Mouse (Mus musculus): ENCODE data around the gene Psmd9. TPM values are rescaled to one million over a fixed set of nuclear protein-coding genes. Genes with fewer than 3 reads are reported as not detected.
A peak's percentile ranks its signal among the peaks of the same experiment; 100 is the strongest.

The Psmd9 gene
- polyA plus RNA-seq, 1 experiment from 2014 or later: 107 TPM

DNA sequence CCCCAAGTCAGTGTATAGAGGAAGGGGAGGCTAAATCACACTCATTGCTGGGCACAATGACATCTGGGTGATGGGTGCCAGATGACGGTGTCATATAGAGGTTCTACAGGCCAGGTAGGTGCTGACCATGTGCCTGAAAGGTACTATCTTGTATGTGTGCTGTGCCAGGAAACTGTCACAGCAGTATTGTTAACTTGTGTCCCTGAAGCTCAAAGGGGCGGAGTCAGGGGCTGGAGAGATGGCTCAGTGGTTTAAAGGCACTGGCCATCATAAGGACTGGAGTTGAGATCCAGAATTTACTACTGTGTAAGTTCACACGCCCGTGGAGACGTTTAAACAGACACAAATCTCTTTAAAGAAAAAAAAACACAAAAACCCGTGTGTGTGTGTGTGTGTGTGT is 60.1 kb downstream of the Psmd9 start:
- peak overlapping the region; percentile 37 for H3K9ac ChIP-seq

DNA sequence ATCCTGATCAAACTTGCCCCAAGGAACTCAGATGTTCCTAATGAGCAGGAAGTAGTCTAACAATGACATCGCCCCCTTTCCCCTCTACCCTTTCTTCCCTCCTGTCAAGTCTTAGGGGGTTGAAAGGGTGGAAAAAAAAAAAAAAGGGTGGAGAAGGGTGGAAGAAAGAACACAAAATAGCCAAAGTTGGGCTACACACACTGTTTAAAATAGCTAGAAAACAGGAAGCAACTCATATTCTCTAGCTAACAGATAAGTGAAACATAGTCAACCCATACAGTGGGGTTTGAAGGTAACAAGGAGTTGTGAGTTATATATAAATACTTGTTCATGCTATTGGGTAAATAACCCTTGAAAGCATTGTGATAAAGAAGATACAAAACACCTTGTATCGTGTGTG is 63.0 kb downstream of the Psmd9 start:
- Histone ChIP-seq H3K4me1 (peaks cover 11% of the 10 kb centered on the region), H3K27me3 (no peaks in the 10 kb centered on the region), H3K9ac (no peak overlapping the region), H3K9me3 (no peaks in the 10 kb centered on the region), H3K36me3 (peaks cover 43% of the 10 kb centered on the region), H3K27ac (no peak overlapping the region), H3K4me3 (no peak overlapping the region), H3K4me2 (no peak overlapping the region)
- WGBS: 88% methylated on average over 2 of the region's 2 CpGs
- ATAC-seq (ENCODE audit: insufficient number of reproducible peaks, insufficient read depth, low FRiP score, low TSS enrichment, low read depth): no peak

More for the DNA sequence above, 60.1 kb downstream of the Psmd9 start:
- H3K27ac ChIP-seq: no peak overlapping the region
- H3K36me3 ChIP-seq: peaks cover 17% of the 10 kb centered on the region
- H3K4me1 ChIP-seq: peaks cover 6% of the 10 kb centered on the region
- H3K27me3 ChIP-seq: no peaks in the 10 kb centered on the region
- H3K4me2 ChIP-seq: peak overlapping the region; percentile 75
- H3K9me3 ChIP-seq: no peaks in the 10 kb centered on the region
- 92% methylated on average over 6 of the region's 6 CpGs for WGBS
- no peak for ATAC-seq (ENCODE audit: insufficient number of reproducible peaks, insufficient read depth, low FRiP score, low TSS enrichment, low read depth)
- peak overlapping the region; percentile 88 for H3K4me3 ChIP-seq

DNA sequence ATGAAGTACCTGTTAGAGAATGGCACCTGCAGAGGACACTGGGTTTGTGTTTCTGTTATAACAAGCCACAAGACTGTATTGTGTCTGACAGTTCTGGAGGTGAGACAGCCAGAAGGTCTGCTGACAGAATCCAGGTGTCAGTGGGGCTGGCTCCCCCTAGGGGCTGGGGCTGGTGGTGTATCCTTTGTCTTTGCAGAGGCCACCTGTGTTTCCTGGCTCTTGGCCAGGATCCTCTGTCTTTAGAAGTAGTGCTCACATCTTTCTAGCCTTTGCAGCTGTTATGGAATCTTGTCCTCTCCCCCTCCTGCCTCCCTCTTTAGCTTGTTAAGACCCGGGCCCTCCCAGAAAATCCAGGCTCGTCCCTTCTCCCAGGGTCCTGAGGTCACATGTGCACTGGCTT is 66.5 kb downstream of the Psmd9 start:
- H3K4me3 ChIP-seq: no peak overlapping the region
- H3K27me3 ChIP-seq: no peaks in the 10 kb centered on the region
- 0 out of 2 replicates have a peak overlapping the region, but pooled peaks have one; percentile 7 for H3K27ac ChIP-seq
- H3K36me3 ChIP-seq: peaks cover 69% of the 10 kb centered on the region
- 44% methylated on average over 2 of the region's 2 CpGs for WGBS
- H3K4me1 ChIP-seq: peaks cover 5% of the 10 kb centered on the region
- H3K9ac ChIP-seq: no peak overlapping the region
- ATAC-seq (ENCODE audit: insufficient number of reproducible peaks, insufficient read depth, low FRiP score, low TSS enrichment, low read depth): no peak
- no peaks in the 10 kb centered on the region for H3K9me3 ChIP-seq
- no peak overlapping the region for H3K4me2 ChIP-seq

DNA sequence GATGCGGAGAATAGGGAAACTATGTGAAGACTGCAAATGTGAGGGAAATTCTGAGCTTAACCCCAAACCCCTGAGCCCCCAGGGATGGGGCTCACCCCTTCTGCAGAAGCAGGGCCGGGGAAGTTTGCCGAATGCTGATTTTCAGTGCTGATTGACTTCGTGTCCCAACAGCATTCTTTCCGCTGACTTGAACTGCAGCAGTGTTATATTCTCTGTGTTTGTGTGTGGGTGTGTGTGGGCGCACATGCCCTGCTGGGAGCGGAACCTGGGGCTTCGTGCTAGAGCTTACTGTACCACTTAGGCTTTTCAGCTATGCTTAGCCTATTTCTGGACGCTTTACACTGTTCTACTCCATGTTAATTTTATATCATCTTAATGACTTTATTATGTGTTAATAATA is 67.2 kb downstream of the Psmd9 start:
- H3K9me3 ChIP-seq: no peaks in the 10 kb centered on the region
- peaks cover 5% of the 10 kb centered on the region for H3K4me1 ChIP-seq
- H3K4me2 ChIP-seq: no peak overlapping the region
- H3K4me3 ChIP-seq: no peak overlapping the region
- peaks cover 71% of the 10 kb centered on the region for H3K36me3 ChIP-seq
- H3K27ac ChIP-seq: no peak overlapping the region
- no peak for ATAC-seq (ENCODE audit: insufficient number of reproducible peaks, insufficient read depth, low FRiP score, low TSS enrichment, low read depth)
- H3K9ac ChIP-seq: no peak overlapping the region
- no peaks in the 10 kb centered on the region for H3K27me3 ChIP-seq
- WGBS: 89% methylated on average over 9 of the region's 9 CpGs

DNA sequence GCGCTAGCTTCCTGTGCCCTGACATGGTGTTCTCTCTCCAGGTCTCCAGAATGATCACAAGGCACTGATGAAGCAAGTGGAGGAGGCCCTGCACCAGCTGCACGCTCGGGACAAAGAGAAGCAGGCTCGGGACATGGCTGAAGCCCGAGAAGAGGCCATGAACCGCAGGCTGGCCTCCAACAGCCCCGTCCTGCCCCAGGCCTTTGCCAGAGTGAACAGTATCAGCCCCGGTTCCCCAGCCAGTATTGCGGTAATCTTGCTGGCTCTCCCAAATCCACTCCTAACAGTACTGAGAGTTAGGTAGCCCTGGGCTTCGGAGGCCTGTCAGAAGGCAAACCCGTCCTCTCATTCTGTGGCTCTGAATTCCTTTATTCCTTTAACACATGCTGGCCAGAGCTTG is 70.3 kb downstream of the Psmd9 start:
- Histone ChIP-seq H3K9me3 (no peaks in the 10 kb centered on the region), H3K27ac (no peak overlapping the region), H3K27me3 (no peaks in the 10 kb centered on the region), H3K4me2 (no peak overlapping the region), H3K36me3 (peaks cover 86% of the 10 kb centered on the region), H3K4me1 (peaks cover 5% of the 10 kb centered on the region), H3K4me3 (no peak overlapping the region), H3K9ac (no peak overlapping the region)
- 91% methylated on average over 11 of the region's 11 CpGs for WGBS
- no peak for ATAC-seq (ENCODE audit: insufficient number of reproducible peaks, insufficient read depth, low FRiP score, low TSS enrichment, low read depth)

DNA sequence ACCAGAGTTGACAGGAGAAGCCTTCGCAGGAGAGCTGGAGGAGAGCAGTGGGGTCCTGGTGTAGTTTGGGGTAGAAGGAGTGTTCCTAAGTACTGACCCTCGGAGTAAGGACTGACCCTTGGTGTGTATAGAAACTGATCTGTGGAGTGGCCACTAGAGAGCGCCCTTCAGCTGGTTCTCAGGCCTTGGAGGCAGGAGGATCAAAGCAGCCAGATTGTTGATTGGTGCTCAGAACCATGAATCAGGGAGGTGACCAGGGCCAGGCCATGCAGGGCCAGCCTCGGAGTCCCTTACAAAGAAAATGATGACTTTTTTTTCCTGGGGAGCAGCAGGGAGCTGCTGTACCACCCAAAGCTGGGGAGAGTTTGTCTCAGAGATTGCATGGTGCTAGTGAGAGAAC is 76.3 kb downstream of the Psmd9 start:
- Histone ChIP-seq H3K36me3 (peaks cover 53% of the 10 kb centered on the region), H3K9ac (no peak overlapping the region), H3K9me3 (no peaks in the 10 kb centered on the region), H3K4me3 (no peak overlapping the region), H3K4me1 (no peaks in the 10 kb centered on the region), H3K4me2 (no peak overlapping the region), H3K27me3 (no peaks in the 10 kb centered on the region), H3K27ac (no peak overlapping the region)
- ATAC-seq (ENCODE audit: insufficient number of reproducible peaks, insufficient read depth, low FRiP score, low TSS enrichment, low read depth): no peak
- 26% methylated on average over 4 of the region's 4 CpGs for WGBS

DNA sequence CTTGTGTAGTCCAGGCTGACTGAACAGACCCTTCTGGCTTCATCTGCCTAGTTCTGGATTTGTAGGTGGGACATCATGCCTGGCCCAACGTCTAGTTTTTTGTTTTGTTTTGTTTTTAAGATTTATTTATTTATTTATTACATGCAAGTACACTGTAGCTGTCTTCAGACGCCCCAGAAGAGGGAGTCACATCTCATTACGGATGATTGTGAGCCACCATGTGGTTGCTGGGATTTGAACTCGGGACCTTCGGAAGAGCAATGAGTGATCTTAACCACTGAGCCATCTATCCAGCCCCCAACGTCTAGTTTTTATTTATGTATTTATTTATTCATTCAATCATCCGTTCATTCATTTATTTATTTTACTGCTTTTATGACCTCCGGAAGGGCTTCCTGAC is 82.2 kb downstream of the Psmd9 start:
- WGBS: 70% methylated on average over 8 of the region's 8 CpGs
- no peaks in the 10 kb centered on the region for H3K27me3 ChIP-seq
- H3K36me3 ChIP-seq: peaks cover 19% of the 10 kb centered on the region; the same call in 1 of the 2 replicates
- H3K27ac ChIP-seq: no peak overlapping the region
- no peak for ATAC-seq (ENCODE audit: insufficient number of reproducible peaks, insufficient read depth, low FRiP score, low TSS enrichment, low read depth)
- no peaks in the 10 kb centered on the region for H3K9me3 ChIP-seq
- H3K4me3 ChIP-seq: no peak overlapping the region
- no peak overlapping the region for H3K9ac ChIP-seq
- peaks cover 10% of the 10 kb centered on the region for H3K4me1 ChIP-seq
- H3K4me2 ChIP-seq: peak overlapping the region; percentile 65

DNA sequence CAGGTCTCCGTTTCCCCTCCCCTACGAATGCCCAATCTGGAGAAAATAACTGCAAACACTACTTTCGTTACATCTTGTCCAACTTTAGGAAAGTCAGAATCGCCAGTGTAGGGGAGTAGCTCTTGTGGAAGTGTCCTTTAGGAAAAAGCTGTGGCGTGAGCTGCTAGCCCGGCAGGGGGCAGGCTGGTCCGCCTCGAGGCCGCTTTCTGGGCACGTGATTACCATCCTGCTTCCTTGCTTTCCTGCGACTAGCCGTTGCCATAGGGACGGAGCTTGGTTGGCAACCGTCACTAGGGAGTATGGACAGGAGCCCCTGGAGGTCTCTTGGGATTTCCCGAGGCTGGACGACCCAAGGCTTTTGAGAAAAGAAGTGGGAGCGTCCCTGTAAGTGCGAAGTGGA is 82.6 kb downstream of the Psmd9 start, which contains the start of gene Wdr66:
TSS of gene Wdr66 (plus strand) at position 269 of the 400 bp plus-strand sequence.
- Histone ChIP-seq H3K27ac (no peak within 1 kb of the TSS), H3K9me3 (no peaks in the 10 kb centered on the region), H3K36me3 (peaks cover 19% of the 10 kb centered on the region; the same call in 1 of the 2 replicates), H3K4me2 (peak within 1 kb of the TSS; percentile 65), H3K4me3 (peak within 1 kb of the TSS; percentile 37), H3K9ac (peak within 1 kb of the TSS; percentile 57; the same call in 1 of the 2 replicates), H3K27me3 (no peaks in the 10 kb centered on the region), H3K4me1 (peaks cover 12% of the 10 kb centered on the region)
- WGBS: 1% methylated on average over 18 of the region's 18 CpGs
- peak; percentile 70; the same call in 1 of the 2 replicates for ATAC-seq (ENCODE audit: insufficient number of reproducible peaks, insufficient read depth, low FRiP score, low TSS enrichment, low read depth)

DNA sequence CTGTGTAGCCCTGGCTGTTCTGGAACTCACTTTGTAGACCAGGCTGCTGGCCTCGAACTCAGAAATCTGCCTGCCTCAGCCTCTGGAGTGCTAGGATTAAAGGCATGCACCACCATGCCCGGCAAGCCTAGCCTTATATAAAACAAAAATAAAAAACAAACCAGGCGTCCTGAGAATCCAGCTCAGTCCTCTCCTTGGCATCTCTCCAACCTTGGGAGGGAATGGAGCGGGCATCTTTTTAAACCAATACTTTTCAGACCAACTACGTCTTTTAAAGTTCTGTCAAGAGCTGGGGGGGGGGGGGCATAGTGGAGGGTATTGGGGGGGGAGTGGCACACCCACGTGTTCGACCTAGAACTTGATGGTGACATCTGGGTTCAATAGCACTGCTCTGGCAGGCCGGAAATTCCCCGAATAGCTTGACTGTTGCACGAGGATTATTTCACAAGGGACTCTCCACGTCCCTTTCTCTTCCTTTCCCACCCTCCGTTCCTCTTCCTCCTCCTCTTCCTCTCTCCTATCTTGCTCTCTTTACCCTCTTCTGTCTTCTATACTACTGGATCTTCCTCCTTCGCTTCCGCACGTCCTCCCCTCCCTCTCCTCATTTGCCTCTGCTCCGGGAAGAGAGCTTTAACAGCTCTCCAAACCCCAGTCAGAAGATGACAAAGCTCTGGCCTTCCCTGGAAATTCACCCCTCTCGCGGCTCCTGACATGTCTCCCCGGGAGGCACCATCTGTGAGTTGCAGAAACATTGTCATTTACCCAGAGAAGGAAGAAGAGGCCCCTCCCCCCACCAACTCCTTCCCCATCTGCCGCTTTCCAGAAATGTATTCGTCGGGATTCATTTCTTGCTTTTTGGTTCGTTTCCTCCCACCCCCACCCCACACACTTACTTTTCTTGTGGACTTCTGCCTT is 87.9 kb downstream of the Psmd9 start:
- 13% methylated on average over 23 of the region's 23 CpGs for WGBS
- H3K4me1 ChIP-seq: peaks cover 23% of the 10 kb centered on the region
- H3K9me3 ChIP-seq: no peaks in the 10 kb centered on the region
- no peaks in the 10 kb centered on the region for H3K36me3 ChIP-seq
- ATAC-seq (ENCODE audit: insufficient number of reproducible peaks, insufficient read depth, low FRiP score, low TSS enrichment, low read depth): no peak
- peak overlapping the region; percentile 95 for H3K27ac ChIP-seq
- H3K27me3 ChIP-seq: no peaks in the 10 kb centered on the region
- H3K4me3 ChIP-seq: peak overlapping the region; percentile 28
- H3K4me2 ChIP-seq: peak overlapping the region; percentile 58
- peak overlapping the region; percentile 65 for H3K9ac ChIP-seq

DNA sequence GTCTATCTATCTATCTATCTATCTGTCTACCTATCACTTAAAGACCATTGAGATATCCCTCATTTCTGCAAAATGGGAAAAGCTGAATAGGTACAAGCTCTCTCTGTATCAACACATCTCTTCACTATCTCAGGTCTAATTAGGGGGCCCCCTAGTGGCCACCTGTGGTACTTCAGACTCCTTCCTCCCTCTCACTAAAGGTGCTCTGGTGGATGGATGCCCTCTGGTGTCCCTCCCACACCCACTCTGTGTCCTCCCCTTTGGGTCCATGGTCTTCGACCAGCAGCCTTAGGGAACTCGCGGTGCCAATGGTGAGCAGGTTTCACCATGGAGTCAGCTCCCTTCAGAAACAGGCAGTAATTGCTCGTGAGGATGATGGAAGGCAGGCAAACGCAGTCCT is 89.8 kb downstream of the Psmd9 start:
- no peak overlapping the region for H3K4me2 ChIP-seq
- ATAC-seq (ENCODE audit: insufficient number of reproducible peaks, insufficient read depth, low FRiP score, low TSS enrichment, low read depth): no peak
- 48% methylated on average over 5 of the region's 5 CpGs for WGBS
- H3K4me3 ChIP-seq: no peak overlapping the region
- no peaks in the 10 kb centered on the region for H3K36me3 ChIP-seq
- no peaks in the 10 kb centered on the region for H3K27me3 ChIP-seq
- no peaks in the 10 kb centered on the region for H3K9me3 ChIP-seq
- H3K4me1 ChIP-seq: peaks cover 18% of the 10 kb centered on the region
- no peak overlapping the region for H3K27ac ChIP-seq
- no peak overlapping the region for H3K9ac ChIP-seq

DNA sequence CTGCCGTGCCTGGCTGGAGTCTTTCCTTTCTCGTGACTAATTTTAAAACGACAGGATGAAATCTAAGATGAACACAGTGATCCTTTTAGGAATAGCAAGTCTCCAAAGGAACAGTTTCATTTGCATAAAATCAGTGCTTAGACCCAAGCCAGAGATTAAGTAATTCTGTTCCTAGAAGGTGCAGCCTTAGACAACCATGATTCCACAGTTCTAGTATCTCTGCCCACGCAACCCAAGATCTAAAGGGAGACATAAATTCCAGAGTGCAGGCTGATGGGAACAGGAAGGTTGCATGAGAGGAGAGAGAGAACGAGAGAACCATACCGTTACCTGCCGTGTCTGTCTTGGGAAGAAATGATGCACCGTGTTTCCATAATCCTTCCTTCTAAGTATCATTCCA is 91.5 kb downstream of the Psmd9 start:
- no peak overlapping the region for H3K4me3 ChIP-seq
- WGBS: 72% methylated on average over 8 of the region's 8 CpGs
- H3K9me3 ChIP-seq: no peaks in the 10 kb centered on the region
- H3K27ac ChIP-seq: no peak overlapping the region
- no peak overlapping the region for H3K9ac ChIP-seq
- ATAC-seq (ENCODE audit: insufficient number of reproducible peaks, insufficient read depth, low FRiP score, low TSS enrichment, low read depth): no peak
- H3K4me1 ChIP-seq: peaks cover 18% of the 10 kb centered on the region
- H3K36me3 ChIP-seq: no peaks in the 10 kb centered on the region
- no peak overlapping the region for H3K4me2 ChIP-seq
- H3K27me3 ChIP-seq: no peaks in the 10 kb centered on the region

DNA sequence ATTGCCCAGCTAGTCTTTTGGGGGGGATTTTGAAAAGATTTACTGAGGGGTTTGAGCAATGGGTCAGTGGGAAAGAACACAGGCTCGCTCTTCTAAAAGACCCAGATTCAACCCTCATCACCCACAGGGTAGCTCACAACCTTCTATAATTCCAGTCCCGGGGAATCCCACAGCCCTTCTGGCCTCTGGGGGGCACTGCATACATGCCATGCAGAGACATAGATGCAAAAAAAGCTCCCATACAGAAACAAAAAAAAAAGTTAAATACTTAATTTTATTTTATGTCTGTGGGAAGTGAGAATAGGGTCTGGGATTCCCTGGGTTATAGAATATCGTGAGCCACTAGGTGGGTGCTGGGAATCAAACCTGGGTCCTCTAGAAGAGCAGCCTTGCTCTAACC is 97.7 kb downstream of the Psmd9 start:
- WGBS: 81% methylated on average over 3 of the region's 3 CpGs
- Histone ChIP-seq H3K4me1 (peaks cover 14% of the 10 kb centered on the region), H3K4me2 (no peak overlapping the region), H3K9me3 (no peaks in the 10 kb centered on the region), H3K36me3 (no peaks in the 10 kb centered on the region), H3K27me3 (no peaks in the 10 kb centered on the region), H3K27ac (no peak overlapping the region), H3K9ac (no peak overlapping the region), H3K4me3 (no peak overlapping the region)
- no peak for ATAC-seq (ENCODE audit: insufficient number of reproducible peaks, insufficient read depth, low FRiP score, low TSS enrichment, low read depth)
